Mouse (Mus musculus) forebrain, embryonic 11.5 days (tissue): ENCODE data around the gene Gxylt2. TPM values are rescaled to one million over a fixed set of nuclear protein-coding genes. Genes with fewer than 3 reads are reported as not detected.

Experiments
- ATAC-seq: fragments of 200-750 bp; cut with Nextera tagmentation; replicated peaks from 2 replicates; pipeline ENCODE4 v1.8.0; 2017; ENCODE audit warnings: moderate TSS enrichment; ENCODE audit not compliant: low FRiP score
- DNase-seq: peaks from one replicate; pipeline ENCODE4 v3.0.0-alpha.2; 2017; ENCODE audit warnings: low spot score
- H3K27ac ChIP-seq: fragments of 300-500 bp; sonication (generic); 2 replicates; pipeline ENCODE4 v1.5.1; 2014; ENCODE audit warnings: low read depth, low read length
- H3K27me3 ChIP-seq: fragments of 300-500 bp; sonication (generic); 2 replicates; pipeline ENCODE4 v1.6.1; 2014; ENCODE audit warnings: mild to moderate bottlenecking, low read length, mixed read lengths; ENCODE audit not compliant: control insufficient read depth, insufficient read depth
- H3K36me3 ChIP-seq: fragments of 300-500 bp; sonication (generic); 2 replicates; pipeline ENCODE4 v1.6.1; 2014; ENCODE audit warnings: mild to moderate bottlenecking, low read length, moderate library complexity, mixed read lengths; ENCODE audit not compliant: control insufficient read depth, insufficient read depth
- H3K4me1 ChIP-seq: fragments of 300-500 bp; sonication (generic); replicated peaks from 2 replicates; pipeline ENCODE4 v1.6.1; 2014; ENCODE audit warnings: low read length, mixed read lengths; ENCODE audit not compliant: control insufficient read depth, insufficient read depth
- H3K4me2 ChIP-seq: fragments of 300-500 bp; sonication (generic); 2 replicates; pipeline ENCODE4 v1.6.1; 2014; ENCODE audit warnings: low read depth, mild to moderate bottlenecking, low read length, moderate library complexity, mixed read lengths; ENCODE audit not compliant: severe bottlenecking
- H3K4me3 ChIP-seq: fragments of 300-500 bp; sonication (generic); 2 replicates; pipeline ENCODE4 v1.5.1; 2014; ENCODE audit warnings: low read depth, low read length
- H3K9ac ChIP-seq: fragments of 300-500 bp; sonication (generic); 2 replicates; pipeline ENCODE4 v1.6.1; 2014; ENCODE audit warnings: low read length
- H3K9me3 ChIP-seq: fragments of 300-500 bp; sonication (generic); 2 replicates; pipeline ENCODE4 v1.6.1; 2016; ENCODE audit warnings: low read length, mixed read lengths; ENCODE audit not compliant: control insufficient read depth
- WGBS: fragments of 180-500 bp; shearing (Covaris S2); extraction: QIAGEN DNeasy Blood & Tissue Kit; methylation state at CpG from one replicate; pipeline ENCODE4 v1.1.7; 2014; 5-methylcytosine and 5-hydroxymethylcytosine counted together
- polyA plus RNA-seq: library from polyadenylated mRNA; unstranded; fragments of >200 nt; fragmentation: Nextera tagmentation; extraction: Ambion mirVana; gene quantifications from 2 replicates; pipeline ENCODE4 v1.2.1, GENCODE M21; 2014

Gene Gxylt2
- 2.8 and 3.2 TPM in 2 replicates for polyA plus RNA-seq

DNA sequence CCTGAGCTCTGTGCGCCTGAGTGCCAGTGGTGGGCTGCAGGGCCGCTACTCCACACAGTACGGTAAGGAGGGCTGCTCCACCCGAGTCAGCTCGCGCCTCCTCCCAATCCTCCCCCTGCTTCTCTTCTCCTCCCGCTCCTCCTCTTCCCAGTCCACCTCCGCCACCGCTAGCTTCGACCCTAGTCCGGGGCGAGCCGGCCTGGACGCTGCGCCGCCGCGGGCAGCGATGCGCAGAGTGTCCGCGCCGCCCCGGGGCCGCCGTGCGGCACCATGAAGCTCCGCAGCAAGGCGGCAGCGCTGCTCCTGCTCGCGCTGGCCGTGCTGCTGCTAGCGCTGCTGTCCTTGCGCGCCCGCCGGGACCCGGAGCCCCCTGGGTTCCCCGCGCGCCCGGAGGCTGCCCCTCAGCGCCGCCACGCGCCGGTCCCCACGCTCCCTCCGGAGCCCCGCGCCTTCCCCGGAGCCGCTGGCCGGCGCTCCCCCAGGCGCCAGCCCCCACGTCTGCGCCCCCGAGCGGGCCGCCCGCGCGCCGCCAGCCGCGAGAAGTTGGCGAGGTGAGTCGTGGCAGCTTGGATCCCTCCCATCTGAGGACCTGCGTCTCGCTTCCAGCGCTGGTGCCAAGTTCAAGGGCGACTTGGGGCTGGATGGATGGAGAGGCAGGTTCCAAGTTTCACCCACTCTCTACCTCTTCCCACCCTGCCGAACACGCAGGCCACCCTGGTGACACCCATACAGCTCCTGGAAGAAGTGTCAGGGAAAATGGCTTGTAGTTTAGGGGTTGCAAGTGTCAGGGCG lies at the start of gene Gxylt2:
Gene Gxylt2 (plus strand): TSS at position 161 of the 792 bp plus-strand sequence.
- WGBS, result under 1% methylated on average over 68 of the region's 77 CpGs
- H3K9ac ChIP-seq, result peak within 1 kb of the TSS; percentile 50
- peak; percentile 92 for ATAC-seq
- no peaks in the 10 kb centered on the region for H3K9me3 ChIP-seq
- H3K4me3 ChIP-seq, result peak within 1 kb of the TSS; percentile 49
- peak; percentile 80 for DNase-seq
- peaks cover 7% of the 10 kb centered on the region for H3K4me1 ChIP-seq
- H3K36me3 ChIP-seq, result no peaks in the 10 kb centered on the region
- peaks cover 15% of the 10 kb centered on the region for H3K27me3 ChIP-seq
- H3K27ac ChIP-seq, result no peak within 1 kb of the TSS
- peak within 1 kb of the TSS; percentile 84 for H3K4me2 ChIP-seq

DNA sequence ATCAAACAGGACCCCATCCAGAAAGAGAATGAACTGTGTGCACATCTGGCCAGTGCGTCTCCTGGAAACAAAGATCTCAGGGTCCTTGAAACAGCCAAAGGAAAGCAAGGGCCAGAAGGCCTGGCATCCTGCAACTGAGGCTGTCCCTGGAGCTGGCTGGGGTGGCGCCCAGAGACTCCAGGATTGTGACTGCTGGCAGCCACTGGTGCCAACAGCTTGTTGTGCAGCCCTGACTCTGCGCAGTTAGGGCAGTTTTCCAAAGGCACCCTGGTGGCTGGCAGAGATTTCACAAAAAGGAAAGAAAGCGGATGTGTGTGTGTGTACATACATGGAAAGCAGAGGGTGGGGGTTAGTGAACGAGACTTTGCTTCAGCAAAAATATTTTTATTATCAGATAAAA lies 44.1 kb upstream of the Gxylt2 start:
- Histone ChIP-seq H3K9ac (no peak overlapping the region), H3K36me3 (peaks cover 3% of the 10 kb centered on the region; the same call in 1 of the 2 replicates), H3K27me3 (no peaks in the 10 kb centered on the region), H3K27ac (no peak overlapping the region), H3K9me3 (no peaks in the 10 kb centered on the region), H3K4me3 (no peak overlapping the region), H3K4me2 (no peak overlapping the region), H3K4me1 (no peaks in the 10 kb centered on the region)
- DNase-seq, result no peak
- ATAC-seq, result no peak
- WGBS, result 92% methylated on average over 5 of the region's 5 CpGs

DNA sequence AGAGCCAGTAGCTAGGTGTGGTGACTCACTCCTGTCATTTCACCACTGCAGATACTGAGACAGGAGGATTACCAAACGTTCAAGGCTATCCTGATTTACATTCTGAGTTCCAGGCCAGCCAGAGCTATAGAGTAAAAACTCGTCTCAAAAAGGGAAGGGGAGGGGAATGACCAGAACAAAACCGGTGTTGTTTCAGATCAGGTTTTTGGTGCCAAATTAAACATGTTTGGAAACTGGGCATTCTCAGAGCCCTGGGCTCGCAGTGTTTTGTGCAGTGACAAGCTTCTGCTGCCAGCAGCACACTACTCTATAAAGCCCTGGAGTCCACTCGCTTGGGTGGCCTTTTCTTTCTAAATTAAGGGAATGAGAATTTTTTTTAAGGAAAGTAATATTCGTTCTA lies 42.3 kb upstream of the Gxylt2 start:
- H3K9ac ChIP-seq, result no peak overlapping the region
- H3K9me3 ChIP-seq, result no peaks in the 10 kb centered on the region
- H3K27ac ChIP-seq, result no peak overlapping the region
- 81% methylated on average over 6 of the region's 6 CpGs for WGBS
- H3K4me3 ChIP-seq, result no peak overlapping the region
- ATAC-seq (no peak), DNase-seq (no peak)
- no peak overlapping the region for H3K4me2 ChIP-seq
- H3K36me3 ChIP-seq, result peaks cover 3% of the 10 kb centered on the region; the same call in 1 of the 2 replicates
- no peaks in the 10 kb centered on the region for H3K4me1 ChIP-seq
- H3K27me3 ChIP-seq, result no peaks in the 10 kb centered on the region

DNA sequence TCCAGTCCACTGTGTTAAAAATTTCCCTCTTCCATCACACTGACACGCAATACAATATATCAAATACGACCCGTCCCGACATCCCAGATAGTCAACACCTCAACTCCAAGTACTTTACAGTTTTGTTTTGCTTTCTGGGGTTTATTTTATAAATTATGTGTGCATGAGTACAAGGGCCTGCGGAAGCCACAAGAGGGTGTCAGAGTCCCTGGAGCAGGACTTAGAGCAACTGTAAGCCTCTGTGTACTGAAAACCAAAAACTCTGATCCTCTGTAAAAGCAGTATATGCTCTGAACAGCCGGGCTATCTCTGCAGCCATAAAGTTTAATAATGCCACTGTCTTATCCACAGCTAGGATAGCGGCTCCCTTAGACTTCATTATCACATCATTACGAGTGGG lies 36.9 kb upstream of the Gxylt2 start:
- Histone ChIP-seq H3K9me3 (no peaks in the 10 kb centered on the region), H3K27ac (no peak overlapping the region), H3K4me3 (no peak overlapping the region), H3K4me1 (no peaks in the 10 kb centered on the region), H3K9ac (no peak overlapping the region), H3K4me2 (no peak overlapping the region), H3K27me3 (no peaks in the 10 kb centered on the region; the same call in 1 of the 2 replicates), H3K36me3 (peaks cover 3% of the 10 kb centered on the region; the same call in 1 of the 2 replicates)
- WGBS, result 89% methylated on average over 8 of the region's 8 CpGs
- ATAC-seq, result no peak
- DNase-seq, result no peak

DNA sequence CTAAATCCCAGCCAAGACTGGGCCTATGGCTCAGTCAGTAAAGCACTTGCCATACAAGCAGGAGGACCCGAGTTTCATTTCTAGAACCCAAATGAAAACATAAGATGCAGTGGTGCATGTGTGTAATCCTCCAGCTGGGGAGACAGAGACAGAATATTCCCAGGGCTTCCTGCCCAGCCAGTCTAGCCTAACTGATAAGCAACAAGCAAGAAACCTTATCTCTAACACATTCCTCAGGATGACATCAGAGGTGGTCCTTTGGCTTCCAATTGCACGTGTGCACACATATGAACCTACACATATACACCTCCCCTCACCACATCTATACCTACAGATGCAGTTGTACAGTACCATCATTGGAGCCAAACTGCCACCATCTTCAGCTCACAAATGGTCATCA lies 35.7 kb upstream of the Gxylt2 start:
- ATAC-seq (no peak), DNase-seq (no peak)
- no peak overlapping the region for H3K4me3 ChIP-seq
- H3K4me1 ChIP-seq, result no peaks in the 10 kb centered on the region
- no peaks in the 10 kb centered on the region; the same call in 1 of the 2 replicates for H3K27me3 ChIP-seq
- no peaks in the 10 kb centered on the region; the same call in 1 of the 2 replicates for H3K36me3 ChIP-seq
- no peak overlapping the region for H3K27ac ChIP-seq
- H3K9ac ChIP-seq, result no peak overlapping the region
- no peak overlapping the region for H3K4me2 ChIP-seq
- 82% methylated on average over 2 of the region's 2 CpGs for WGBS
- no peaks in the 10 kb centered on the region for H3K9me3 ChIP-seq

DNA sequence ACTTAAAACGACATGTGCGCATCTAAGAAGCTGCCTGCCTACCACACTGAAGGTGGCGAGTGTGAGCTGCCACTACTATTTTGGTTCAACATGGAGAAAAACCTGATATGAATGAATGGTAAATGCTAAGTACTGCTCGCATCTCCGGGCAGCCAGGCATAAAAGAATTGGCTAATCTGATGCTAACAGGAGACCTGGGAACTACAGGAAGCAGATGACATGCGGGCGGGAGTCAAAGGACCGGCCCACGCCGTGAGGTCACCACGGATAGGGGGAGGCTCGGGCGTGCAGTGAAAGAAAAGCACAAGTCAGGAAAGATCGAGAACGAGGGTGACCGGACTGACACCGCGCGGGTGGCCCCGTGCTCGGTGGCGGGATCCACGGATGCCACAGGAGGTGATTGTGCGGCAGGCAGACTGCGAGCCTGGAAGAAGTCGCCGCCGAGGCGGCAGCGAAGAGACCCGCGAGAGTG lies 34.1 kb upstream of the Gxylt2 start:
- Histone ChIP-seq H3K9ac (peak overlapping the region; percentile 75), H3K27ac (no peak overlapping the region), H3K4me3 (peak overlapping the region; percentile 92), H3K9me3 (no peaks in the 10 kb centered on the region), H3K4me1 (no peaks in the 10 kb centered on the region), H3K27me3 (no peaks in the 10 kb centered on the region; the same call in 1 of the 2 replicates), H3K36me3 (no peaks in the 10 kb centered on the region), H3K4me2 (peak overlapping the region; percentile 89)
- DNase-seq (peak; percentile 71), ATAC-seq (peak; percentile 67)
- WGBS, result under 1% methylated on average over 32 of the region's 32 CpGs

DNA sequence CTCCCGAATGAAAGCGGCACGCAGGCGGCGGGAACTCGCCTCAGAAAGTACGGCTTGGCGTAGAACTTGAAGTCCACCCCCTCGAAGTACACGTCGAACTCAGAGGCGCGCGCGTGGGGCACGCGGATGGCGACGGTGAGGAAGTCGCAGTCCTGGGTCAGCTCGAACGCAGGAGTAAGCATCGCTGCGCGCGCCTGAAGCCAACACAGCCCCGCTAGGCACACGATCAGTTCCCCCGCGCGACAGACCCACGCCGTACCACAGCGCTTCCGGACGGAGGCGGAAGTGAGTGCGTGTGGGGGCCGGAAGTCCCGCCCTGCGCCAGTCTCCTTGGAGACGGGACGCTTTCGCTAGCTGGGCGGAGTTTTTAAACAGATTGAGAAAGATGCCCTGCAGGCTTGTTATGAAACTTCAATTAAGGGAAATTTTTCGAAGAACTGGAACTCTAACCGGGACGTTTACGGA lies 33.6 kb upstream of the Gxylt2 start, which contains the start of gene Shq1:
Gene Shq1 (minus strand): TSS at position 278 of the 465 bp plus-strand sequence.
- ATAC-seq (peak; percentile 93), DNase-seq (peak; percentile 89)
- H3K4me3 ChIP-seq, result peak within 1 kb of the TSS; percentile 92
- peak within 1 kb of the TSS; percentile 75 for H3K9ac ChIP-seq
- H3K36me3 ChIP-seq, result no peaks in the 10 kb centered on the region
- H3K27ac ChIP-seq, result no peak within 1 kb of the TSS
- H3K9me3 ChIP-seq, result no peaks in the 10 kb centered on the region
- H3K27me3 ChIP-seq, result no peaks in the 10 kb centered on the region; the same call in 1 of the 2 replicates
- H3K4me1 ChIP-seq, result no peaks in the 10 kb centered on the region
- WGBS, result under 1% methylated on average over 49 of the region's 49 CpGs
- H3K4me2 ChIP-seq, result peak within 1 kb of the TSS; percentile 89

DNA sequence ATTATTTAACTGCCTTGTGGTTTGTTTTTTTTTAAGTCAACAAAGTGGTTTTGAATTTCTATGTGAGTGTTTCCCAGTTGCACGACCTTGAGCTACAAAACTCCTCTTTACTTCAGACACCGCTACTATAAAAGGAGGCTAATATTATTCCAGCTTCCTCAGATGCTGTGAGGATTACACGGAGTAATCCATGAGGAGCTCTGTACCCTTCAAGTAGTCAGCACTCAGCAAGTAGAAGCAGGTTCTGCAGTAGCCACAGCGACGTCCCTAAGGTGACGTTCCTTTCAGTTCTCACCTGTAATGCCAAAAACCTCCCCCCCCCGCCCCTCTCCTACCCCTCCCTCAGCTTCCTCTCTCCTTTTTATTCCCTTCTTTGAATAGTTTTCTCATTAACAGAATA lies 33.1 kb upstream of the Gxylt2 start:
- whole genome bisulfite sequencing, result 13% methylated on average over 7 of the region's 7 CpGs
- 0 out of 2 replicates have a peak, but pooled peaks have one; percentile 8 for ATAC-seq

More for the DNA sequence above, 33.1 kb upstream of the Gxylt2 start:
- Histone ChIP-seq H3K27ac (no peak overlapping the region), H3K27me3 (no peaks in the 10 kb centered on the region; the same call in 1 of the 2 replicates), H3K4me2 (peak overlapping the region; percentile 89), H3K4me1 (no peaks in the 10 kb centered on the region), H3K9ac (no peak overlapping the region; the same call in 1 of the 2 replicates), H3K9me3 (no peaks in the 10 kb centered on the region), H3K4me3 (peak overlapping the region; percentile 92), H3K36me3 (no peaks in the 10 kb centered on the region)
- DNase-seq, result no peak
